Mouse (Mus musculus) G1E (cell line): ENCODE data around the gene Mpzl3. TPM values are rescaled to one million over a fixed set of nuclear protein-coding genes. Genes with fewer than 3 reads are reported as not detected.

Experiments
- ATAC-seq: 2 replicates; pipeline ENCODE4 v1.8.0; 2016; ENCODE audit warnings: mild to moderate bottlenecking; ENCODE audit not compliant: insufficient number of reproducible peaks, poor library complexity, low FRiP score, severe bottlenecking; ENCODE audit errors: extremely low read depth
- DNase-seq: peaks from one replicate; pipeline ENCODE4 v3.0.0; 2012; ENCODE audit warnings: low spot score
- H3K27me3 ChIP-seq: 2 replicates; pipeline ENCODE4 v1.6.1; 2012; ENCODE audit warnings: mild to moderate bottlenecking, low read length, inconsistent platforms; ENCODE audit not compliant: insufficient read depth
- H3K36me3 ChIP-seq: replicated peaks from 2 replicates; pipeline ENCODE3; 2012; ENCODE audit warnings: mild to moderate bottlenecking, inconsistent platforms
- H3K4me1 ChIP-seq: 2 replicates; pipeline ENCODE4 v1.6.1; 2012; ENCODE audit warnings: low read depth, low read length, inconsistent platforms, mixed read lengths; ENCODE audit not compliant: insufficient read depth
- H3K4me3 ChIP-seq: 2 replicates; pipeline ENCODE4 v1.5.1; 2012; ENCODE audit warnings: low read depth, mild to moderate bottlenecking, inconsistent platforms, low read length, moderate library complexity, mixed read lengths
- H3K9me3 ChIP-seq: replicated peaks from 2 replicates; pipeline ENCODE4 v1.6.1; 2012; ENCODE audit warnings: inconsistent platforms
- CTCF ChIP-seq: IDR thresholded peaks from 2 replicates; pipeline ENCODE4 v1.5.1; 2012; ENCODE audit warnings: low read depth, low read length, inconsistent platforms, mixed read lengths
- GATA1 ChIP-seq: IDR thresholded peaks from 2 replicates; pipeline ENCODE4 v1.6.1; 2012; ENCODE audit warnings: borderline replicate concordance, low read length, inconsistent platforms, mixed read lengths
- GATA2 ChIP-seq: IDR thresholded peaks from 2 replicates; pipeline ENCODE4 v1.6.1; 2012; ENCODE audit warnings: low read depth, low read length, inconsistent platforms, borderline replicate concordance
- POLR2AphosphoS5 ChIP-seq: IDR thresholded peaks from 2 replicates; pipeline ENCODE4 v1.6.1; 2012; ENCODE audit warnings: low read depth, low read length, inconsistent platforms; ENCODE audit not compliant: insufficient replicate concordance
- TAL1 ChIP-seq: conservative IDR thresholded peaks from 2 replicates; pipeline ENCODE4 v1.6.1; 2012; ENCODE audit warnings: low read depth, low read length, inconsistent platforms, mixed read lengths
- polyA plus RNA-seq: library from polyadenylated mRNA; stranded (reverse); fragments of >175 nt; gene quantifications from 2 replicates; pipeline ENCODE4 v1.2.3, GENCODE M21; 2012
- total RNA-seq, 2 experiments: library from RNA; stranded (forward) in 1 of 2; stranded (reverse) in 1 of 2; fragments of 200-1000 nt in 1 of 2; fragments of >200 nt in 1 of 2; fragmentation: Nextera tagmentation in 1 of 2; gene quantifications; 2 replicates each; pipeline ENCODE4 v1.2.3; 2014 to 2017

Gene Mpzl3
- total and polyA plus RNA-seq, 3 experiments = 0.08 to 1.5 (median 1.2) TPM

DNA sequence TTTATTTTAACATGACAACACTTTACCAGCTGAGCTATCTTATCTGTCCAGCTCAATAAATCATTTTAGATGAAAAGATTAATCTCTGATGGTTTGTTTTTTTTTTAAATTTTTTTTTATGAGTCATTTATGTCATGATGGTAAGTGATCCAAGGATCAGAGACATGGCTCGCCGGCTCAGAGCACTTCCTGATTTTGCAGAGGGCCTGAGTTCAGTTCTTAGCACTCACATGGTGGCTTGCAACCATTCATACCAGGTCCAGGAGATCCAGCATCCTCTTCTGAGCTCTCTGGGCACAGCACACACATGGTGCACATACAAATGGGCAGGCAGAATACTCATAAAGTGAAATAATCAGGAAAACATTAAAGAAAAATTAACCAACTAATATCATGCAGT is 4.7 kb upstream of the Mpzl3 start:
- DNase-seq (no peak), ATAC-seq (no peak)
- TF ChIP-seq CTCF (no peak), TAL1 (no peak), GATA1 (no peak), GATA2 (no peak), POLR2AphosphoS5 (no peak)
- no peaks in the 10 kb centered on the region for H3K36me3 ChIP-seq
- H3K9me3 ChIP-seq = no peaks in the 10 kb centered on the region
- peaks cover 3% of the 10 kb centered on the region for H3K4me1 ChIP-seq
- H3K27me3 ChIP-seq = peaks cover 7% of the 10 kb centered on the region; the same call in 1 of the 2 replicates
- H3K4me3 ChIP-seq = no peak overlapping the region

DNA sequence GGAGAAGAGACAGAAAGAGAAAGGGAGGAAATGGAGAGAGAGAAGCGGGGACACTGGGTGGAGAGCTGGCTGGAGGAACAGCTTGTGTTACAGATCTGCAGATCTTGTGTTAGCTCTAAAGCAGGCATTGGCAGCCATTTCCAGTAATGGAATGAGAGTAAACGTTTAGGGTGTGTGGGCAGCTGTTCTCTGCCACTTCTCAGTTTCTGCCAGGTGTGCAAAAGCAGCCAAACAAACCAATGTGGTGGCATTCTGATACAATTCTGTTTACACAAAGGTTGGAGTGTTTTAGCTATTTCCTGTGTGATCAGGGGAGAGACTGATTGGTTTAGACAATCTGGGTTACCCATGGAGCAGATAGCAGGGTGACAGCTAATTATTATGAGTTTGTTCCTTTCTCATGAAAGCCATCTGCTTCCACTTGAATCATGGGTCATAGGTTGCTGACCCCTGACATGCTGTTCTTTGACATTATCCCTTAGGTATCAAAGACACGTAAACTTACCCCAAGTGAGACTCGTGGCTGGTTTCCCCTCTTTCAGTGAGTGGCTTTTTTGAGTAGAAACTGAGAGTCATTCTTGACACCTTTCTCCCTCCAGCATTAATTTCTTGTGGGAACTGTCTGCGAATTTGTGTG is 3.4 kb downstream of the Mpzl3 start:
- H3K27me3 ChIP-seq = peaks cover 4% of the 10 kb centered on the region
- H3K4me3 ChIP-seq = no peak overlapping the region
- no peaks in the 10 kb centered on the region for H3K36me3 ChIP-seq
- DNase-seq (no peak), ATAC-seq (no peak)
- no peaks in the 10 kb centered on the region for H3K9me3 ChIP-seq
- TF ChIP-seq CTCF (no peak), GATA1 (no peak), POLR2AphosphoS5 (no peak), TAL1 (no peak), GATA2 (no peak)
- no peaks in the 10 kb centered on the region; the same call in 1 of the 2 replicates for H3K4me1 ChIP-seq

DNA sequence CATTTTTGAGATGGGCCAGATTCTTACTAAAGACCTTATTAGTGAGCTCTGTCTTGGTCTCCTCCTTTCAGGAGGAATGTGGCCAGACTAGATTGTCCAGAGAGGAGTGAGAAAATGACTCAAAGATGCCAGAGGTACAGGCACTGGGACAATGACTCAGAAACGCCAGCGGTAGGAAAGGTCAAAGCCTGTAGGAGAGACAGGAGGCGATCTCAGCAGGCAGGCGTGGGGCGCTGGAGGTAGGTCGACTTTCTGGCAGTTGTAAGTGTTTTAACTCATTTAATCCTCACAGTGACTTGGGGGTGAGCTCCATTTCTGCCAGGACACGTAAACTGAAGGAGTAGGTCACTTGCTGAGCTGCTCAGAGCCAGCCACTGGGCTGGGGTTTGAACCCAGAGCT is 5.2 kb downstream of the Mpzl3 start:
- Histone ChIP-seq H3K9me3 (no peaks in the 10 kb centered on the region), H3K4me3 (no peak overlapping the region), H3K4me1 (no peaks in the 10 kb centered on the region; the same call in 1 of the 2 replicates), H3K27me3 (peaks cover 4% of the 10 kb centered on the region), H3K36me3 (no peaks in the 10 kb centered on the region)
- DNase-seq = no peak
- TF ChIP-seq POLR2AphosphoS5 (no peak), GATA1 (no peak), TAL1 (no peak), GATA2 (no peak), CTCF (no peak)
- no peak for ATAC-seq

DNA sequence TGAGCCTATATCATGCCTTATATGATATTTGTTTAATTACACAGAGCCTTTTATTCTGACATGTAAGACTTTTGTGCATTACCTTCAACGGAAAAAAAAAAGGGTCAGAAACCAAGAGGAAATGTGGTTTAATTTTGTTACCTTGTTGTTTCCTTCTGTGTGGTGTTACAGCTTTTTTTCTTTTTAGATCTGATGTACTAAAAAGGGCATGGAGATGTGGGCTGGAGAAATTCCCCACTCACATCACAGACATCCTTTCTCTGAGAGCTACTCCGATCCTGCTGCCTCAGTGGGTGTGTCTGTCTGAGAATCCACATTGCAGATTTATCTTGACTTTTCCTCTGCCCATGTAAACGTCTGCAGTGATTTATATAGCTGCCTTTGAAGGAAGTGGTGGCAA is 7.7 kb downstream of the Mpzl3 start:
- Histone ChIP-seq H3K27me3 (peaks cover 4% of the 10 kb centered on the region), H3K4me3 (no peak overlapping the region), H3K9me3 (no peaks in the 10 kb centered on the region), H3K4me1 (no peaks in the 10 kb centered on the region), H3K36me3 (no peaks in the 10 kb centered on the region)
- TF ChIP-seq CTCF (no peak), TAL1 (no peak), GATA2 (no peak), POLR2AphosphoS5 (no peak), GATA1 (no peak)
- no peak for DNase-seq
- ATAC-seq = no peak

DNA sequence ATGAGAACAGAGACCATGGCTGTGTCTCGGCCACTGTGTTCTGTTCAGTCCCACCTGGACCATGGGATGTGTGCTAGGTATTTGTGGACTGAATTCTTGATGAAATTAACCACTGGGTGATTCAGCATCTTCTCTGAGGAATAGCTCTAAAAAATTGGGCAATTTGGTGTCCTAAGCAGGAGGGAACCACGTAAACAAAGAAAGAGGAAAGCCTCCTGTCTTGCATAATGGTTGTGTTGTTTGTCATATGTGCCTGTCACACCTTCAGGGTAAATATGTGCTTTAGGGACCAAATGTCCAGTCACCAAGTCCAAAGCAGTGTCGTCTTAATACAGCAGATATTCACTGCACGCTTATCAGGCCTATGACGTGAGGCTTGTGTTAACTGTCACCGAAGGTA is 9.4 kb downstream of the Mpzl3 start:
- DNase-seq = no peak
- no peak for ATAC-seq
- no peaks in the 10 kb centered on the region for H3K4me1 ChIP-seq
- H3K36me3 ChIP-seq = no peaks in the 10 kb centered on the region
- no peak overlapping the region for H3K4me3 ChIP-seq
- H3K9me3 ChIP-seq = no peaks in the 10 kb centered on the region
- no peak for TF ChIP-seq TAL1
- no peak for TF ChIP-seq POLR2AphosphoS5
- TF ChIP-seq GATA2 = no peak
- no peak for TF ChIP-seq CTCF
- TF ChIP-seq GATA1 = no peak
- peaks cover 4% of the 10 kb centered on the region; the same call in 1 of the 2 replicates for H3K27me3 ChIP-seq

DNA sequence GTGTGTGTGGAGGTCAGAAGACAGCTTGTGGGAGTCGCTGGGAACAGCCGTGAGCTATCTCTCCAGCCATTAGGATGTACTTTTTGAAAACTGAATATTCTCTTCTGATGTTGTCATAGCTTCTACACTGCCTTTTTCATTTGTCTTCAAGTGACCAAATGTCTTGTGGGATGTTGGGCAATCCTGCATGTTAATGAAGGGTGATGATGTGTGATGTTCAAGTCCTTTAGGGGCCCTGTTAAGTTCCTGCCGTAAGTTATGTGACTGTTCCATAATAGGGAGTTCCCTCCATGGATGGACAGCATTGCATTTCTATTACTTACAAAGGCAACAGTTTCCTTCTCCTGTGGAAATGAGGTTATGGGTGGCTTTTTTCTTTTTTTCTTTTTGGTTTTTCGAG is 11.7 kb downstream of the Mpzl3 start:
- DNase-seq (no peak), ATAC-seq (no peak)
- TF ChIP-seq GATA2 = no peak
- TF ChIP-seq GATA1 = no peak
- TF ChIP-seq CTCF = no peak
- TF ChIP-seq TAL1 = no peak
- TF ChIP-seq POLR2AphosphoS5 = no peak
- H3K36me3 ChIP-seq = no peaks in the 10 kb centered on the region
- H3K27me3 ChIP-seq = no peaks in the 10 kb centered on the region; the same call in 1 of the 2 replicates
- H3K9me3 ChIP-seq = no peaks in the 10 kb centered on the region
- no peaks in the 10 kb centered on the region for H3K4me1 ChIP-seq
- no peak overlapping the region for H3K4me3 ChIP-seq

DNA sequence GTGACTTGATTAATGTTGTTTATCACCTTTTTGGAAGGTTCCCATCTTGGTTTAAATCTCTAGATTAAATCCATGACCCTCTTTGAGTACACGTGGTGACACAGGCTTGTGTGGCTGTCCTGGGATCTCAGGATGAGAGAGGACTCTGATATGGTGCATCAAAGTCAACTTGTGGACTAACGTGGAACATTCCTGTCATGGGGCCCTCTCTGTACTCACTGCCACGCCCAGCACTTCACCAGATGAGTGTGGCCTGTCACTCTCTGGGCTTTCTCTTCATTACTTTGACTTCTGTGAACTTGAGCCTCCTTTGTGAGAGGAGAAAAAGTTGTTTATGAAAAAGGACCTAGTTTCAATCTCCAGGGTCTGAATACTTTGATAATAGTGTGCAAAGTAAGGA is 16.8 kb downstream of the Mpzl3 start:
- Histone ChIP-seq H3K9me3 (no peaks in the 10 kb centered on the region), H3K4me1 (no peaks in the 10 kb centered on the region), H3K4me3 (no peak overlapping the region), H3K36me3 (no peaks in the 10 kb centered on the region), H3K27me3 (no peaks in the 10 kb centered on the region)
- TF ChIP-seq GATA1 = no peak
- no peak for TF ChIP-seq CTCF
- no peak for TF ChIP-seq POLR2AphosphoS5
- no peak for TF ChIP-seq TAL1
- DNase-seq (no peak), ATAC-seq (no peak)
